21 mouse cellular contexts compared by ENCODE assay signal in genomic region chr13:92098484-92098883, GRCm38 (mm10). TPM values are rescaled to one million over a fixed set of nuclear protein-coding genes. Genes with fewer than 3 reads are reported as not detected.
A peak's percentile ranks its signal among the peaks of the same experiment; 100 is the strongest.
DNase-seq lines count a peak whose midpoint lies in the region; ATAC-seq and TF ChIP-seq lines count a peak whose summit lies in the region.
"Had no signal": no experiment of that assay in that cellular context is flagged by ENCODE, and none has a peak within 500 bp of the region (broad histone marks: within the 10 kb centered on the region; RNA-seq: fewer than 3 reads in every experiment).

No protein-coding gene starts in this region.

- no peak overlapping the region for H3K27ac ChIP-seq in midbrain, embryonic 11.5 days (ENCODE audit: low read depth, low read length)
- H3K27ac ChIP-seq in midbrain, embryonic 10.5 days (replicated peaks) = no peak overlapping the region
- no peak overlapping the region for H3K27ac ChIP-seq in hindbrain, postnatal 0 days
- no peak overlapping the region for H3K27ac ChIP-seq in neural tube, embryonic 14.5 days (ENCODE audit: low read depth, low read length)
- H3K27ac ChIP-seq: embryonic facial prominence, embryonic 12.5 days; forebrain, embryonic 15.5 days; heart, adult 2 months; heart, embryonic 15.5 days had no signal

- no peak overlapping the region for H3K9ac ChIP-seq in midbrain, embryonic 11.5 days (ENCODE audit: low read length)
- H3K9ac ChIP-seq in hindbrain, postnatal 0 days (replicated peaks; ENCODE audit: low read length) = no peak overlapping the region
- H3K9ac ChIP-seq in neural tube, embryonic 14.5 days (replicated peaks; ENCODE audit: low read depth, low read length) = no peak overlapping the region
- H3K9ac ChIP-seq: embryonic facial prominence, embryonic 12.5 days; forebrain, embryonic 15.5 days; heart, embryonic 15.5 days had no signal

- H3K9me3 ChIP-seq in midbrain, embryonic 11.5 days (ENCODE audit: control insufficient read depth, low read length) = no peaks in the 10 kb centered on the region
- no peaks in the 10 kb centered on the region for H3K9me3 ChIP-seq in midbrain, embryonic 10.5 days (replicated peaks)
- H3K9me3 ChIP-seq in hindbrain, postnatal 0 days (ENCODE audit: low read length) = no peaks in the 10 kb centered on the region
- no peaks in the 10 kb centered on the region for H3K9me3 ChIP-seq in neural tube, embryonic 14.5 days (ENCODE audit: control insufficient read depth, low read length)
- H3K9me3 ChIP-seq: embryonic facial prominence, embryonic 12.5 days; forebrain, embryonic 15.5 days; G1E; heart, embryonic 15.5 days had no signal

- TF ChIP-seq POLR2A in brain, embryonic 14.5 days (IDR thresholded peaks at IDR 0.05; ENCODE audit: borderline replicate concordance, extremely low read depth, insufficient read depth, insufficient read length, poor library complexity, severe bottlenecking) = no peak

- ATAC-seq in midbrain, embryonic 11.5 days (ENCODE audit: low FRiP score) = 0 out of 2 replicates have a peak, but pooled peaks have one; percentile 38
- 0 out of 2 replicates have a peak, but pooled peaks have one; percentile 51 for ATAC-seq in hindbrain, postnatal 0 days
- ATAC-seq in neural tube, embryonic 14.5 days (ENCODE audit: low read depth) = peak; percentile 71; the same call in 1 of the 2 replicates
- ATAC-seq: CD4-positive, CD25-positive, alpha-beta regulatory T cell, adult 4 months; forebrain, embryonic 15.5 days had no signal

- no peak for DNase-seq in midbrain, embryonic 11.5 days (ENCODE audit: low spot score, missing footprints)
- no peak for DNase-seq in midbrain, embryonic 10.5 days (ENCODE audit: low spot score)
- peak; percentile 6 for DNase-seq in brain, embryonic 14.5 days (ENCODE audit: low read depth)
- peak; percentile 20 for DNase-seq in hindbrain, postnatal 0 days (ENCODE audit: low spot score)
- no peak for DNase-seq in B cell, adult 2 months
- DNase-seq in heart, adult 11 months = no peak
- DNase-seq: adrenal gland, postnatal 10 days; cerebellum, adult 11-12 months; cerebellum, adult 9-10 months; cerebellum, postnatal 25 days; gastrocnemius, postnatal 10 days; heart, adult 2 months; heart, postnatal 14 days had no signal

- no peak overlapping the region for H3K4me3 ChIP-seq in midbrain, embryonic 11.5 days (ENCODE audit: low read depth, low read length)
- no peak overlapping the region for H3K4me3 ChIP-seq in midbrain, embryonic 10.5 days
- H3K4me3 ChIP-seq in hindbrain, postnatal 0 days (ENCODE audit: low read length) = no peak overlapping the region
- no peak overlapping the region for H3K4me3 ChIP-seq in neural tube, embryonic 14.5 days (ENCODE audit: low read depth, low read length)
- H3K4me3 ChIP-seq: embryonic facial prominence, embryonic 12.5 days; forebrain, embryonic 15.5 days; heart, adult 2 months; heart, embryonic 15.5 days had no signal

- no peaks in the 10 kb centered on the region for H3K36me3 ChIP-seq in midbrain, embryonic 11.5 days (ENCODE audit: control insufficient read depth, insufficient read depth, low read length)
- no peaks in the 10 kb centered on the region for H3K36me3 ChIP-seq in midbrain, embryonic 10.5 days
- no peaks in the 10 kb centered on the region for H3K36me3 ChIP-seq in hindbrain, postnatal 0 days (ENCODE audit: insufficient read depth, low read length)
- H3K36me3 ChIP-seq in neural tube, embryonic 14.5 days (ENCODE audit: control insufficient read depth, insufficient read depth, low read length) = no peaks in the 10 kb centered on the region
- H3K36me3 ChIP-seq: embryonic facial prominence, embryonic 12.5 days; forebrain, embryonic 15.5 days; G1E; heart, embryonic 15.5 days had no signal

- H3K4me2 ChIP-seq in midbrain, embryonic 11.5 days = no peak overlapping the region
- no peak overlapping the region for H3K4me2 ChIP-seq in hindbrain, postnatal 0 days (ENCODE audit: low read depth, low read length)
- H3K4me2 ChIP-seq in neural tube, embryonic 14.5 days (ENCODE audit: low read depth, low read length) = no peak overlapping the region
- H3K4me2 ChIP-seq: embryonic facial prominence, embryonic 12.5 days; forebrain, embryonic 15.5 days; heart, embryonic 11.5 days; heart, embryonic 15.5 days had no signal

- no peaks in the 10 kb centered on the region for H3K27me3 ChIP-seq in midbrain, embryonic 11.5 days (ENCODE audit: control insufficient read depth, insufficient read depth, low read length)
- no peaks in the 10 kb centered on the region for H3K27me3 ChIP-seq in midbrain, embryonic 10.5 days (ENCODE audit: low read depth, poor library complexity, severe bottlenecking)
- H3K27me3 ChIP-seq in hindbrain, postnatal 0 days (ENCODE audit: insufficient read depth, low read length) = no peaks in the 10 kb centered on the region
- no peaks in the 10 kb centered on the region for H3K27me3 ChIP-seq in neural tube, embryonic 14.5 days (ENCODE audit: control insufficient read depth, insufficient read depth, low read length)
- H3K27me3 ChIP-seq: embryonic facial prominence, embryonic 12.5 days; forebrain, embryonic 15.5 days; heart, embryonic 15.5 days had no signal

- no peak for TF ChIP-seq CTCF in brain, embryonic 14.5 days (IDR thresholded peaks at IDR 0.05; ENCODE audit: borderline replicate concordance, extremely low read depth, insufficient read depth, insufficient read length)
- no peak for TF ChIP-seq CTCF in hindbrain, postnatal 0 days (IDR thresholded peaks at IDR 0.05; ENCODE audit: low read depth)

- 83% methylated on average over 7 of the region's 7 CpGs for WGBS in midbrain, embryonic 11.5 days
- WGBS in midbrain, embryonic 10.5 days = 87% methylated on average over 7 of the region's 7 CpGs
- WGBS in hindbrain, postnatal 0 days = 62% methylated on average over 7 of the region's 7 CpGs
- 63% methylated on average over 7 of the region's 7 CpGs for WGBS in neural tube, embryonic 14.5 days

- no peaks in the 10 kb centered on the region for H3K4me1 ChIP-seq in midbrain, embryonic 11.5 days (ENCODE audit: control insufficient read depth, insufficient read depth, low read length)
- no peaks in the 10 kb centered on the region for H3K4me1 ChIP-seq in midbrain, embryonic 10.5 days
- H3K4me1 ChIP-seq in hindbrain, postnatal 0 days (ENCODE audit: insufficient read depth, low read length) = no peaks in the 10 kb centered on the region
- H3K4me1 ChIP-seq in neural tube, embryonic 14.5 days (ENCODE audit: control insufficient read depth, insufficient read depth, low read length) = no peaks in the 10 kb centered on the region
- H3K4me1 ChIP-seq: forebrain, embryonic 15.5 days; heart, embryonic 15.5 days had no signal

RNA-seq across cellular contexts. Expression of gene Rasgrf2, which starts 33.0 kb away (rescaled TPM):
- 0.11 TPM in 1 of 2 replicates, not detected in the other for polyA plus RNA-seq in midbrain, embryonic 11.5 days (2014; fragmentation: Nextera tagmentation; extraction: Ambion mirVana)
- not detected in 2 replicates for polyA plus RNA-seq in midbrain, embryonic 10.5 days (2016; fragmentation: Nextera tagmentation; extraction: Ambion mirVana)
- polyA plus RNA-seq in brain, embryonic 14.5 days (2012; rRNA removed) = 2.7 and 6.9 TPM in 2 replicates
- 61.2 and 99.6 TPM in 2 replicates for total RNA-seq in hindbrain, postnatal 0 days (2014; rRNA removed)
- polyA plus RNA-seq in hindbrain, postnatal 0 days (2015; fragmentation: Nextera tagmentation; extraction: Ambion mirVana) = 11.0 and 12.9 TPM in 2 replicates
- polyA plus RNA-seq in neural tube, embryonic 14.5 days (2014; fragmentation: Nextera tagmentation; extraction: Ambion mirVana) = 4.3 and 8.7 TPM in 2 replicates
- total RNA-seq: hematopoietic stem cell, adult 5-6 weeks had no signal
- polyA plus RNA-seq: G1E had no signal

Comparison
In these comparisons a context has a peak if more than half of its experiments do, and no peak if none do; other contexts are left out.
1. DNase-seq: peak in brain, embryonic 14.5 days (single experiment) and hindbrain, postnatal 0 days (single experiment); none in midbrain, embryonic 11.5 days (single experiment), midbrain, embryonic 10.5 days (single experiment), B cell, adult 2 months (0 of 2) and heart, adult 11 months (single experiment).
2. Peak in every context shown above with its lines, with median percentiles within 50 percentile points of each other: ATAC-seq.